Mouse (Mus musculus) adrenal gland, postnatal 10 days (tissue): Measurements from ENCODE around the gene Limk2. TPM values are rescaled to one million over a fixed set of nuclear protein-coding genes. Genes with fewer than 3 reads are reported as not detected.

ENCODE experiments used
- DNase-seq: peaks from one replicate; pipeline ENCODE4 v3.0.0; 2021; ENCODE audit warnings: mixed read lengths
- total RNA-seq, 2 experiments: library from RNA; stranded (reverse); gene quantifications; 2 replicates each; pipeline ENCODE4 v1.2.3; 2021

Gene Limk2
- total RNA-seq, 2 experiments from 2014 or later, result 23.8 to 33.2 TPM

- no peak for DNase-seq
These were observed 110.2 kb downstream of the Limk2 start for GRCm38 (mm10) chr11:3298813-3299185.

- DNase-seq, result no peak
These were observed 110.8 kb downstream of the Limk2 start for GRCm38 (mm10) chr11:3297871-3298812.

- no peak for DNase-seq
These were observed 112.9 kb downstream of the Limk2 start for GRCm38 (mm10) chr11:3296056-3296455.

- DNase-seq, result no peak
These were observed 114.3 kb downstream of the Limk2 start for GRCm38 (mm10) chr11:3294641-3295040.

Other genes with a start within 250 kb of the Limk2 start
- gene Sfi1, start 215.7 kb downstream of the Limk2 start, total RNA-seq, result 10 to 100 TPM; 30.0 to 62.1 TPM
- 10 to 100 TPM; 56.2 to 57.8 TPM for gene Eif4enif1, start 206.8 kb downstream of the Limk2 start, total RNA-seq
- 10 to 100 TPM; 84.3 to 91.6 TPM for gene Drg1, start 142.8 kb downstream of the Limk2 start, total RNA-seq
- gene Patz1, start 120.3 kb downstream of the Limk2 start, total RNA-seq, result 10 to 100 TPM; 31.2 to 38.5 TPM
- gene Pik3ip1, start 78.8 kb downstream of the Limk2 start, total RNA-seq, result 10 to 100 TPM; 13.3 to 17.8 TPM
- 10 to 100 TPM; 28.3 to 30.5 TPM for gene Rnf185, start 43.2 kb upstream of the Limk2 start, total RNA-seq
- gene Pla2g3, start 79.1 kb upstream of the Limk2 start, total RNA-seq, result under 1 TPM in 1 of 2 experiments, not detected in 1; 0.21 TPM
- 1 to 10 TPM in 1 of 2 experiments, under 1 TPM in 1; 0.66 to 1.5 TPM for gene Inpp5j, start 95.6 kb upstream of the Limk2 start, total RNA-seq
- gene Selenom, start 105.5 kb upstream of the Limk2 start, total RNA-seq, result 10 to 100 TPM; 42.7 to 43.6 TPM
- gene Smtn, start 131.4 kb upstream of the Limk2 start, total RNA-seq, result 10 to 100 TPM; 63.4 to 81.0 TPM
- gene Morc2a, start 240.0 kb upstream of the Limk2 start, total RNA-seq, result 10 to 100 TPM; 33.1 to 44.9 TPM